Mouse (Mus musculus) left cerebral cortex, postnatal 14 days (tissue): ENCODE results near the gene Emb. TPM values are rescaled to one million over a fixed set of nuclear protein-coding genes. Genes with fewer than 3 reads are reported as not detected.
A peak's percentile ranks its signal among the peaks of the same experiment; 100 is the strongest.
"Not testable (repeated sequence)": the region's sequence is repeated elsewhere in the genome, so short reads cannot be mapped to it uniquely, and the experiment has no call there.

Experiments
- DNase-seq, 2 experiments: peaks; one replicate each; pipeline ENCODE4 v3.0.0; 2021 to 2022; ENCODE audit warnings: low spot score in 2 of 2, mixed read lengths in 1 of 2
- intact Hi-C: fragments of 180-260 bp; cut with DNase I; formaldehyde crosslinking; loops from one replicate; pipeline ENCODE4 v1.15.1; 2025
- long read RNA-seq, 2 experiments: library from polyadenylated mRNA; stranded (forward); transcript quantifications; one replicate each; pipeline ENCODE4 v2.0.0; 2021
- total RNA-seq, 2 experiments: library from RNA; stranded (reverse); gene quantifications; 2 replicates each; pipeline ENCODE4 v1.2.3; 2021

Gene Emb
- 10 to 100 TPM; 21.5 to 25.3 TPM for total RNA-seq
- long read RNA-seq, experiment 1, transcript Emb-201 (9 exons, 2,923 nt), result major isoform, 22 of 33 reads
- long read RNA-seq, experiment 1, transcript Emb-202 (1 exons, 2,136 nt), result minor isoform, 7 of 33 reads
- long read RNA-seq, experiment 1, partial matches to known transcripts, result 4 of 33 reads
- long read RNA-seq, experiment 1, other reads (novel, unspliced or antisense), result 0 of 33 reads
- long read RNA-seq, experiment 2, transcript Emb-202 (1 exons, 2,136 nt), result minor isoform, 9 of 25 reads
- long read RNA-seq, experiment 2, transcript Emb-201 (9 exons, 2,923 nt), result major isoform, 13 of 25 reads
- long read RNA-seq, experiment 2, partial matches to known transcripts, result 1 of 25 reads
- long read RNA-seq, experiment 2, other reads (novel, unspliced or antisense), result 2 of 25 reads

DNA sequence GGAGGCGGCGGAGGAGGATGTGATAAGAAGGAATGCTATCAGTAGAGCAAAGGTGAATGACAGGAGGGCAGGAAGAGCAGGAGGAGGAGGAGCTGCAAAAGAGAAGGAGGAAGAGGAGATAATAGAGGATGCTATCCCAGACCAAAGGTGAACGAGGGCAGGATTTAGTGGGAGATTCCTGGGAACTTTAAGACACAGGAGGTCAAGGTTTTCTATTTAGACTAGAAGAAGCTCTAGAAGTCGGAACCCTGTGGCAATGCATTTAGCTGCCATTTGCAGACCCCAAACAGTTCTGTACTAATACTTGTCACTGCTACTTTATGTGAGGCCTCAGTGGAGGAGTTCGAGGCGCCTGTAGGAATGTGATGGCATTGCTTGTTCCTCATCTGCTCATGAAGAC, at the start of gene Emb:
TSS of gene Emb (plus strand) at position 301 of the 400 bp plus-strand sequence.
- intact Hi-C loops, result no loop called here
- DNase-seq, result no peak

- intact Hi-C loops, result no loop called here
- DNase-seq, result no peak
Observed at GRCm38 (mm10) chr13:117163906-117164305, 44.4 kb upstream of the Emb start.

DNA sequence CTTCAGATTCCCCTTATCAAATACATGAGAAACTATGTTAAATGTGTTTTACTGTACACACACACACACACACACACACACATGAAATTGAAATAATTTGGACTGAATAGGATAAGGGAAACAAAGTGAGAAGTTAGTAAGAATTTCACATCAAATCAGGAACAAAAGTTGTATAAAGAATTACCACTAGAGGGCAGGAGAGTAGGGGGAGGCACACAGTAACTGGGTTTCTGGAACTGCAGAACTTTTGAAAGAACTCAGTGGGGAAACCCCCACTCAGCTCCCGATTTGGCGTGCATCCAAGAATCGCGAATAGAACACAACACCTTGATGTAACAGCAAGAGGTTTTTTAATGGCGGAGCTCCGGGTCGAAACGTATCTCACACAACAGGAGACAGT, 43.3 kb upstream of the Emb start:
- intact Hi-C loops, result no loop called here

DNA sequence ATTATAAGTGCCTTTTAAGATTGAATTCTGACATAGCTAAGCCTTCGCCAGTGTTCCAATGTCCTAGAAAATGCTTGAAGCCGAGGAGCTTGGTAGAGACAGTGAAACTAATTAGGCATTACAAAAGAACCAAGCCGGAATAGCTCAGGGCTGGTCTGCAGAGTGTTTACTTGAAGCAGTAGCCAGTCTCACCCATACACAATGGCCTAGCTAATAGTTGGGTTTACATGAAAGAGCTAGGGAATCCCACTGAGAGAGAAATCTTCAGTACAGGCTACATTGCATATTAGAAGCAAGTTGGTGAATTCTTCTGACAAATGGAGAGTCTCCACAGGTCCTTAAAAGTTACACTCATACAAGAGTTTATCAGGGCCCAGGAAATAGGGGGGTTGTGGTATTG, 27.4 kb upstream of the Emb start:
- intact Hi-C loops, DNase-seq: not testable (repeated sequence)

More for the DNA sequence above, 43.3 kb upstream of the Emb start:
- DNase-seq, result no peak

GRCm38 (mm10) chr13:117183288-117183687, 25.0 kb upstream of the Emb start:
- DNase-seq, result no peak
- intact Hi-C loops, result no loop called here

GRCm38 (mm10) chr13:117185329-117185728, 23.0 kb upstream of the Emb start:
- DNase-seq, result no peak

DNA sequence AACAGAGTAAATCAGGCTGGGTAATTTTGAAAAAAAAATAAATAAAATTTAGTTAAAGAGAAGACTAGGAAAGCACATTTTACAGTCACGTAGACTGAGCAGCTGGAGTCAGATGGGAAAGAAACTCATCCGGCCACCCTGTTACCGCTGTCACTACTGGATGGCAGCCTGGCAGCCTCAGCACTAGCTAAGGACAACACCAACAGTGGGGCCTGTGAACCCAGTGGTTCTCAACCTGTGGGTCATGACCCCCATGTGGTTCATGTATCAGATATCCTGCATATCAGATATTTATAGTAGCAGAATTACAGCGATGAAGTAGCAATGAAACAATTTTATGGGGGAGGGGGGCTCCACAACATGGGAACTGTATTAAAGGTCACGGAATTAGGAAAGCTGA, 16.2 kb upstream of the Emb start:
- DNase-seq, result no peak
- intact Hi-C loops, result no loop called here

More at GRCm38 (mm10) chr13:117185329-117185728, 23.0 kb upstream of the Emb start:
- intact Hi-C loops, result no loop called here

DNA sequence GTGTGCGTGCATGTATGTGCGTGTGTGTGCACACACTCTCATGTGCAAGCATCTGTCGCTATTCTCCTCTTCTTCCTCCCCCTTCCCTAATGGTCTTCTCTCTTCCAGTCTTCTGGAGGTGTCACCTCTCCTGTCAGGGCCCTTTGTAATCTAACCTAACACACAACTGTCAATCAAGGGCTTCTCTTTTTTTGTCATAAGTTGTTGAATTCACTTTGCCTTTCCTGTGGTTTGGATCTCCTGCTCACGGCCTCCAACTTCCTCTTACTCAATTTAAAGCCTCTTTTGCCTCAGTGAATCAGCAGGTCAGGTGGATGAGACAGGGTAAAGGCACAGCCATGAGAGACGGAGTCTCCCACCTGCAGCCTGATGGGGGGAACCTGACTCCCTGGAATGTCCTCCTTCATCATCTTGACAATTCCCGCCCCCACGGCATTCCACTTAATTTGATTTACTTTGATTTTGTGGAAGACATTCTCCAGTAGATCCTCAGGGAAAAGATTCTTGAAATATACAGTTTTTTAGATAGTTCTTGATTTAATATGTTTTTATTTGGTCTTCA, 14.8 kb upstream of the Emb start:
- intact Hi-C loops, result no loop called here
- DNase-seq, result no peak

GRCm38 (mm10) chr13:117195569-117196495, 12.5 kb upstream of the Emb start:
- intact Hi-C loops, result no loop called here
- no peak for DNase-seq

DNA sequence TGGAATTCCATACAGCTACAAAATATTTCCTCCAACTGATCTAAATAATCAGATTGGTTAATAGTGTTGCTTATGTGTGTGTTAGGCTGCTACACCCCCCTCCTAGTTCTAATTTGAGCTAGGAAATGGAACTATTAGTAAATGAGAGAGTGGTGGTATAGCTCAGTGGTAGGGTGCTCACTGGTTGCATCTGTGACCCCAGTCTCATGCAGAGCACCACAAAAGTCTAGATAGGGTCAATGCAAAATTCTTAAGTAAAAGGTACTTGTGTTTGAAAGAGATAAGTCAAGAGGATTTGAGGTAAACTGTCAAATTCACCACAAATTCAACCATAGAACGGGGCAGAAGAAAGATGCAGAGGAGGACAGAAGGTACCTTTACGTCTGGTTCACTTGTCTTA, 10.7 kb upstream of the Emb start:
- intact Hi-C loops, result no loop called here
- DNase-seq, result no peak

GRCm38 (mm10) chr13:117198402-117199083, 9.8 kb upstream of the Emb start:
- peak; percentile 80 to 84 for DNase-seq
- intact Hi-C loops, result no loop called here

DNA sequence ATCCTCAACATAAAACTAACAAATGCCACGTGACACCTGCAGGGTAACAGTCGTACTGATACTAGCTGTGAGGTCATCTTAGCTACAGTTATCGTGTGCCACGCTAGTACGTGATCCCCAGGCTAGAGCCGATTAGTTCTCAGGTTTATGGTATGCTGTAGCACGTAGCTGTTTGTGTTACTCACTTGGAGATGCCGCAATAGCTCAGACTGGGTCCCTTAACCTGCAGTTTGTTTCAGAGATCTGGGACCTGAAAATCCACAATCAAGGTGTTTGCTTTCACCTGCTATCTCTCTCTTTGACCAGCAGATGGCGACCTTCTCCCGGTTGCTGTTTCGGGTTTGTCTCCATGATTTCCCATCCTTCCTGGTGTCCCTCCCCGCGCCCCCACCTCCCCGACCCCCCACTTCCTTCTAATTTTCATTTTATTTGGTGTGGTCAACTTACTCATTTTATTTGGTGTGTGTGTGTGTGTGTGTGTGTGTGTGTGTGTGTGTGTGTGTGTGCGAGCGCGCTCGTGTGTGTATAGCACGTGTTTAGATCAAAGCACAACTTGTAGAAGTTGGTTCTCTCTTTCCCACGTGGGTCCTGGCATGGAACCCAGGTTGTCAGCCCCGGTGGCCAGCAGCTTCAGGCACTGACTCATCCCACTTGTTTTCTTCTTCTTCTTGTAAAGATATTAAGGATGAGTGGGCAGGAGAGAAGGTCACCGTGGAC, 5.4 kb upstream of the Emb start:
- intact Hi-C loops, result loop anchor here (1.0 kb wide), 1 partner anchor 86 kb away; no protein-coding TSS in a partner anchor
- DNase-seq, result peak in 1 of 2 experiments; percentile 50

GRCm38 (mm10) chr13:117204685-117205084, 3.7 kb upstream of the Emb start:
- DNase-seq, result no peak
- intact Hi-C loops, result no loop called here

DNA sequence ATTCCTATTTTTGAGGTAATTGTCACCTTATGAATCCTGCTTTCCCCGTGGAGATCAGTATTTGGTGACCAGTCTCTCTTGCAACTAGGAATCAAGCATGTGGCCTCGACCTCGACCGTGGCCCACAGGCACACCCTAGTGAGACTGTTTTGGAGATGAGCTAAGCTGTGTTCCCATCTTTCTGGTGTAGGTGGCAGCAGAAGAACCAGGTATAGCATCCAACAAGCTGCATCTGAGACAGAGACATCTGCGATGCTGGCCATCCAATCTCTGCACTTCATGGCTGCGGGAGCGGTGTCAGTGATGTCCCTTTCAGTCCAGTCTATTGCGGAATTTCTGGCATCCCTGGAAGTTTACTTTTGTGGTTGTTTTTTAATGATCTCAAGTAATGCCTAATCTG, 2.3 kb upstream of the Emb start:
- no peak for DNase-seq
- intact Hi-C loops, result no loop called here

- no peak for DNase-seq
- intact Hi-C loops, result no loop called here
Observed at GRCm38 (mm10) chr13:117211386-117211875, 3.1 kb downstream of the Emb start.

GRCm38 (mm10) chr13:117215481-117215880, 7.1 kb downstream of the Emb start:
- no peak for DNase-seq
- intact Hi-C loops, result no loop called here

DNA sequence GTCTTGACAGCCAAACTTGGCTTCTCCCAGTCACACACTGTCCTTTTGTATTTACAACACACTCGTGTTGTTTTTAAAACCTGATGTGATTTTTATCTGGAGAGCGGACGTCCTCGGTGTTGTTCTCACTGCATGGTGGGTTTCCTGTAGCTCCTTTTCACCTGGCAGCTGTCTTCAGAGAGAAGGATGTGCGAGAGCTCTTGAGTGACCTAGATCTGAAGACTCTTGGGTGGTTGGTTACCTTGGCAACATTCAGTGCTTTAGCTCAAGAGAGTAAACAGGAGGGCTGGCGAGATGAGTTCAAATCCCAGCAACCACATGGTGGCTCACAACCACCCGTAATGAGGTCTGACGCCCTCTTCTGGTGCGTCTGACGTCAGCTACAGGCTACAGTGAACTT, 7.8 kb downstream of the Emb start:
- DNase-seq, result no peak
- intact Hi-C loops, result no loop called here

DNA sequence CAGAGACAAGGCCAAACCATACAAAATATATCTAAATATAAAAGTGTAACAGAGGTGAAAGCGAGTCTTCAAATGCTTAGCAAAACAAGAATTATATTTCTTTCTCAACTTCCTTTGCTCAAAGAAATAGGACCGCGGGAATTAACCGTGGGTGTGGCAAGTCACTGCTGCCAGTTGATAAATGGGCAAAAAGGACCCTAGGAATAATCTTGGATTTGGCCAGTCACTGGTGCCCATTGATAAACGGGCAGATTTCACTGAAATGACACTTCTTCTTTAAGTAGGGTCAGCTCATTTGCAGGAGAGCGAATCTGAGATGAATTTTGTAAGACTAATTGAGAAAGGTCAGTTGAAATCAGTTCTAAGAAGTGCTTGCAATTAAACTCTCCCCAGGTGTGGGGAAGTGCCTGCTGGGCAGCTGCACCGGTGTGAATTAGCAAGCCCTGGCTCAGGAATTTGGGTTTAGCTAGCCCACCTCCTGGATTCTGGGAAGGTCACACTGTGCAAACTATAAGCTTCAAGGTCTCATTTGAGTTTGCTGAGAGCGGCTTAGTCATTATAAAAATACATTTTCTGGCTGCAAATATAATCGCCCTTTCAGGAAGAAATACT, 8.5 kb downstream of the Emb start:
- DNase-seq, result no peak
- intact Hi-C loops, result no loop called here
